Mouse (Mus musculus) cerebellum, adult (tissue): ENCODE results near the gene Med14.
A peak's percentile ranks its signal among the peaks of the same experiment; 100 is the strongest.

Experiments
- ATAC-seq: cut with Nextera tagmentation; 2 replicates; pipeline ENCODE4 v1.9.2; 2017; ENCODE audit warnings: mild to moderate bottlenecking, moderate library complexity, mixed read lengths; ENCODE audit not compliant: insufficient number of reproducible peaks, low FRiP score, low TSS enrichment

The Med14 gene

DNA sequence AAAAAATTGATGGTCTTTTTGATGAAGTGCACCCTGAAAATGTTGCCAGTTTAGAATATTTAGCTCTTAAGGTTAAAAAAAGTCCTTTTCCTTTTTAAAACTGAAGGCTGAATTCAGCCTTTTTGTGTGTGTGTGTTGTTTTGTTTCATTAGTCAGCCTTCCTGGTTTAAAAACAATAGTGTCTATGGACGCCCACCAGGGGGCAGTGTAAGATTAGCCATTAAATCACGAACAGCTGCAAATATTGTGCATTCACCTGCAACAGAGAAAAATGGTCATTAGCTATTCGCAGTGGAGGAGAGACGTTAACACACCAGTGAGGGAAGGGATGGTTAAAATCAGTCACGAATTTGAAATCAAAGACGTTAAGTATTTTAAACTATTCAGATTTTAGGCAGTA lies 84.5 kb downstream of the Med14 start:
- no peak for ATAC-seq

DNA sequence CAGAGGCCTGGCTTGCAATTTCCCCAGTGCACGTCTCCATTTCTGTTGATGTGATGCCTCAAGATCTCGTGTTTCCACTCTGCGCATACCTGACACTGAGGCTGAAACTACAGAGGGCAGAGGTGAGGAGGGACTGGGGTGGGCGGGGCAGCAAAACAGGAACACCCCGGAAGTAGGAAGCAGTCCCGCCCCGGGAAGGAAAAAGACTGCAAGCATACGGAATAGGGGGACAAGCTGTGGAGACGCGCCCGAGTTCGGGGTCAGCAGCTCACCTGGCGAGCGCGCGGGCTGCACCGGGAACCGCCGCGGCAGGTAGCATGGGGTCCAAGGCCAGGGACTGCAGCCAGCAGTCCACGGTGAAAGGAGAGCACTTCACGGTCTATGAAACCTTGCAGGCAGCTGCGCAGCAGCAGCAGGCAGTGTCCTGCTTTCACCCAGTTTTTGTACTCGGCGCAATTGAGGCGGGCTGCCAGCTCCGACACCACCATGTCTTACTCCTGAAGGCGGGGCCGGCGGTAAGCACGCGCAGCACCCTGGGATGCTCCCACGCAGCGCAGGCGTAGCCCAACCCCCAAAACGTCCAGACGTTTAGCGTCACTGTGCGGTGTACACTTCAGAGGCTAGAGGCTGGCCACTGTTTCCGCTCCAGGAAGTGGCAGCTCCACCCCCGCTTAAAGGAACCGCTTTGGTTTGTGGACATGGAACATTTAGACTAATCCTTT lies 88.7 kb downstream of the Med14 start, which contains the start of gene 1810030O07Rik:
1810030O07Rik (minus strand) TSS at position 615 of the 722 bp plus-strand sequence.
- peak; percentile 99 for ATAC-seq

DNA sequence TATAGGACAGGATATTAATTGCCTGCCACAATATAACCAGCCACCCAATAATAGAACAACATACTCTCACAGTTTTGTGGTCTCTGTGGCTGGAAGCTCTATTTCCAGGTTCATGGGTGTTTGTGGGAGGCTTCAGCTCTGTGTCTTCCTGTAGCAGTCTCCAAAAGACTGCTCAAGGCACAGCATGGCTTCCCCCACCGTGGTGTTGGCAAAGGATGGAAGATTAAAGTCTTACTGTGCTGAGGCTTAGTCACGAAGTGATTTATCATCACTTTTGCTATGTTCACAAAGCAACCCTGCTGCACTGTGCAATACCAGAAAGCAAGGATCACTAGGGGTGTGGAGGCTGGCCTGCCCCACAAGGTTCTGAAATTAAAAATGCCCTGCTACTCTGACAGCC lies 108.0 kb downstream of the Med14 start:
- ATAC-seq: no peak

DNA sequence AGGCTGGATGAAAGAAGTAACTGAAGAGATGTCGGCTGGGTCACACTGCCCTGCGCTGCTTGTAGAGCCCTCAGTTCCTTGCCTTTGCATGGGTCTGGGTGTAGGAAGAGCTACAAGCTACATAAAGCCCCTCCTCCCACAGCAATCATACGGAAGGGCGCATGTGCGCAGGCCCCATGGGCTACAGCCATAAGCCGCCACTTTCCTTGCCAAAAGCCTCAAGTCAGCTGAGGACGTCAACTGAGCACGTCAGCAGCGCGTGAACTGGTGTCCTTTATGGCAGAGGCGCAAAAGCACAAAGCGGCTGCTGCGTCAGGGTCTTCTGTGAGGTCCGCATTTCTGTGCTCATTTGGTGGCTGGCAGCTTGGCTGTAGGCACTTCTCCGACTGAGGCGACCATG lies 110.0 kb downstream of the Med14 start:
- no peak for ATAC-seq

DNA sequence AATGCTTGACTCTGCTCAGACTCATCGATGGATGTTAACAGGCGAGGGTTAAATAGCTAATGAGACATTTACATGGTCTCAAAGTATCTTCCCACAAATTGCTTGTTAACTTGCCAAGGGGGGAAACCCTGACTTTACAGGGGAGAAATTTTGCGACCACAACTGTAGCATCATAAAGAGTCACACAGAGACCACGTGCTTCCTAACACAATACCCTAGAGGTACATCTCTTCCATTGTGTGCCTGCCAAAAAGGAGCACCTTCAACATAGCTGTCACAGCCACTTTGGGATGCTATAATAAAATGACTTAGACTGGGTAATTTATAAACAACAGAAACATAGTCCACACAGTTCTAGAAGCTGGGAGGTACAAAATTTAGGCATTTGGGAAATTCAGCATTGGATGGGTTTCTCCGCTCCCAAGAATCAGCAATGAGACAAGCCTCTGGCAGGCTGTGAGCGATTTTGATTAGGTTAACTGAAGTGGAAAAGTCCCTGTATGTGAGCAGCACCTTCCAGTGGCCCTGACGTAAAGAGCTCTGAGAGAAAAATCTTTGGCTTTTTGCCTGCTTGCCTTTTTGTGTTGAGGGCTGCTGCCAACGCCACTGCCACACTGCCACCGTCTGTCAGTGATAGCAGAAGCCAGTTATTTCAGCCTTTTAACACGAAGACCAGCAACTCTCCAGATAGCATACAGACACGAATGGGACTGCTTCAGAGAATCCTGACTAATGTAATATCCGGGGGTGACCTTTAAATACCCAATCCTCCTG lies 116.2 kb downstream of the Med14 start:
- ATAC-seq: peak; percentile 82

DNA sequence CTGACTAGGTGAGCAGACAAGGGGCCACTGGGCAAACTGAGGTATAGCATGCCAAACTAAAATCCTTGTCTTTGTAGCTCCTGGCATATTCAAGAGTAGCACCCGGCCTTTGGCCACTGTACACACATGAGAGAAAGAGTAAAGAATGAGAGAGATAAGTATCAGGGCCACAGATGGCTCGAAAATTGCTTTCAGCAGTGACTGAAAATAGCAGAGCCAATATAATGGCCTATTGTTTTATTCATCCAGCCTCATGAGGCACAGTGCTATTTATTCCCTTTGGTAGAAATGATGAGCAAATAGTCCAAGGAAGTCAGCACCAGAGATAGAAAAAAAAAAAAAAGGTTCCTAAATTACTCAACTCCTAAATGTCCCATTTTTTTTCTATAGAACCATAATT lies 116.9 kb downstream of the Med14 start:
- no peak for ATAC-seq
